Mouse (Mus musculus): ENCODE measurements around the gene Taok3.

DNA sequence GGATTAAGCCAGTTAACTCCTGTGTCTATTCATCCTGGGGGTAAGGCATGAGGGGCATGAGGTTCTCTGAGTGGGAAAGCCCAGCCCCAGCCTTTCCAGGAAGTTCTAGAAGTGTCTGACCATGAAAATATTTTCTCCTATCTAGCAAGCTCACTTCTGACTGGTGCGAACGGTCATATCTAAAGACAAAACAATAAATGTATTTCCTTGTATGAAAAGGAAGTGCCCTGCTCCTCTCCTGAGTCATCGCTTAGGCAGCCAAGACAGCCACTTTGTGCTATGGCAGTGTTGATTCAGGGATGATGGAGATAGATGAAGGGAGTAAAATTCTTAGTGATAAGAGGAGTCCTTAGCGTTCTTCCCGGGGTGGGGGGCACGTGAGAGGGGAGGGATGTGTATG is 3.2 kb downstream of the Taok3 start:
- no peak for TF ChIP-seq CTCF (IDR thresholded peaks at IDR 0.05; ENCODE audit: borderline replicate concordance, insufficient read depth, low read length)
- no peak for TF ChIP-seq POLR2A (IDR thresholded peaks at IDR 0.05; ENCODE audit: low read depth, low read length)
